Mouse (Mus musculus) forebrain, postnatal 0 days (tissue): ENCODE measurements around the gene Gpbar1. TPM values are rescaled to one million over a fixed set of nuclear protein-coding genes. Genes with fewer than 3 reads are reported as not detected.

Experiments used
- ATAC-seq: fragments of 200-750 bp; cut with Nextera tagmentation; 2 replicates; pipeline ENCODE4 v1.8.0; 2017; ENCODE audit warnings: mild to moderate bottlenecking, moderate library complexity
- DNase-seq: peaks from one replicate; pipeline ENCODE4 v3.0.0-alpha.2; 2015
- H3K27ac ChIP-seq: fragments of 300-500 bp; sonication (generic); 2 replicates; pipeline ENCODE4 v1.5.1; 2014; ENCODE audit warnings: low read depth, mild to moderate bottlenecking, antibody characterized with exemption, low read length, moderate library complexity, mixed read lengths
- H3K27me3 ChIP-seq: fragments of 300-500 bp; sonication (generic); 2 replicates; pipeline ENCODE4 v1.6.1; 2014; ENCODE audit warnings: mild to moderate bottlenecking, low read length, mixed read lengths; ENCODE audit not compliant: insufficient read depth
- H3K36me3 ChIP-seq: fragments of 300-500 bp; sonication (generic); 2 replicates; pipeline ENCODE4 v1.6.1; 2014; ENCODE audit warnings: mild to moderate bottlenecking, moderate library complexity; ENCODE audit not compliant: insufficient read depth
- H3K4me1 ChIP-seq: fragments of 300-500 bp; sonication (generic); 2 replicates; pipeline ENCODE4 v1.6.1; 2014; ENCODE audit warnings: antibody characterized with exemption; ENCODE audit not compliant: insufficient read depth
- H3K4me2 ChIP-seq: fragments of 300-500 bp; sonication (generic); 2 replicates; pipeline ENCODE4 v1.6.1; 2014; ENCODE audit warnings: low read depth, mild to moderate bottlenecking, moderate library complexity
- H3K4me3 ChIP-seq: fragments of 300-500 bp; sonication (generic); 2 replicates; pipeline ENCODE4 v1.5.1; 2014; ENCODE audit warnings: low read depth, low read length, mixed read lengths
- H3K9ac ChIP-seq: fragments of 300-500 bp; sonication (generic); 2 replicates; pipeline ENCODE4 v1.6.1; 2014; ENCODE audit warnings: mild to moderate bottlenecking
- H3K9me3 ChIP-seq: fragments of 300-500 bp; sonication (generic); 2 replicates; pipeline ENCODE4 v1.6.1; 2016; ENCODE audit warnings: low read length
- CTCF ChIP-seq: sonication (generic); IDR thresholded peaks from 2 replicates; pipeline ENCODE4 v1.5.1; 2016; ENCODE audit warnings: antibody characterized with exemption, control low read depth, low read depth
- WGBS: fragments of 180-500 bp; shearing (Covaris S2); extraction: QIAGEN DNeasy Blood & Tissue Kit; methylation state at CpG from one replicate; pipeline ENCODE4 v1.1.7; 2014; 5-methylcytosine and 5-hydroxymethylcytosine counted together
- polyA plus RNA-seq: library from polyadenylated mRNA; unstranded; fragments of >200 nt; fragmentation: Nextera tagmentation; extraction: Ambion mirVana; gene quantifications from 2 replicates; pipeline ENCODE4 v1.2.1, GENCODE M21; 2015
- total RNA-seq: library from RNA; depleted of rRNA; stranded (reverse); fragments of >200 nt; gene quantifications from 2 replicates; pipeline ENCODE4 v1.2.3, GENCODE M21; 2014

Gpbar1 gene
- total and polyA plus RNA-seq, 2 experiments from 2014 or later, result not detected

DNA sequence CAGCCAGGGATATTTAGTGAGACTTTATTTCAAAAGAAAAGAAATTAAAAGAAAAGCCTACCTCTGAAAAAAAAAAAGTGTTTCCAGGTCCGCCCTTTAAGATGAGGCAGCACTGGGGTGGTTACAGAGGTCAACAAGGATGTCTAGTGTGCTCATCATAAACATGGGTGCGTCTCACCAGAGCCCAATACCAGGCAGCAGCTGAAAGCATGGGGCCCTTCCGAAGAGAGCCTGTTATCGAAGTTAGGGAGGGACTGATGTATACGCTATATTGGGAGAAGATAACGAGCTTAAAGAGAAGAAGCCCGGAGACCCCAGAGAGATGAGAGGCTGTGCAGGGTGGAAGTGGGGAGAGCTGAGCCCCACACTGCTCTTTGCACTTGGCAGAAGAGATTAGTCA lies 39.2 kb upstream of the Gpbar1 start:
- H3K4me2 ChIP-seq, result peak overlapping the region; percentile 67
- no peak for ATAC-seq
- WGBS, result 57% methylated on average over 7 of the region's 7 CpGs

DNA sequence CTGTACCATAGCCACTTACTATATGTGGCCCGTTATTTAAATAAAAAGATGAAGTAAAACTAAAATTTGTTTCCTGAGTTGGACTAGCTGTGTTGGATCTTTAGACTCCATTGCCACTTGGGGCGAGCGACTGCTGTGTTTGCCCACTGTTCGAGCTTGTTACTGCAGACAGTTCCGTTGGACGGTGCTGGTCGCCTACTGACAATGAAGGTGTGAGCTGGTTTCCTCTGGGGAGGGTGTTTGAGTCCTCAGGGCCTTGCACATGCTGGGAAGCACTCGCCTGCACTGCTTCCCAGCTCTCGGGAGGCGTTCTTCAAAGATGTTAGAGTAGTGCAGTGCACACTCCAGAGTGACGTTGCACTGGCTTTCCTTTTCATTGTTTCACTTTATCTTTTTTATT lies 38.7 kb upstream of the Gpbar1 start:
- TF ChIP-seq CTCF, result no peak
- peak overlapping the region; percentile 67 for H3K4me2 ChIP-seq

More for the DNA sequence above, 39.2 kb upstream of the Gpbar1 start:
- Histone ChIP-seq H3K27ac (no peak overlapping the region), H3K36me3 (no peaks in the 10 kb centered on the region), H3K4me3 (peak overlapping the region; percentile 12), H3K9ac (0 out of 2 replicates have a peak overlapping the region, but pooled peaks have one; percentile 10), H3K9me3 (no peaks in the 10 kb centered on the region), H3K27me3 (no peaks in the 10 kb centered on the region), H3K4me1 (peaks cover 21% of the 10 kb centered on the region)
- TF ChIP-seq CTCF, result no peak
- no peak for DNase-seq

DNA sequence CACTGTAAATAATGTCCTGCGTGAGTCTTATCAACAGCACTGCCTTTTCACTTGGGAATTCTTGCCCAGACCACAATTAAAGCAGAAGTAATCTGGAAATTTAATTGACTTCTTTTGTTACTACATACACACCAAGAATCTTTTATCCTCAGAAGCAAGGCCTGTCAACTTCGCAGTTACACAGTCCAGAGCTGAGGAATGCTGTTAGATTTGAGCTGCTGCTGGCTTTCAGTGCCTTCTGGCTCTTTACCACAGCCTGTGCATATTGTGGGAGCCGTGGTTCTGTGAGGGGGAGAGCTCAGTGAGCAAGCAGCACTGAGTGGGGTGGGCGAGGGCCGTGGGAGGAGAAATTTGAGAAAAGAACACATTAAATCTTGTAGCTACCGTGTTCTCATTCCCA lies 38.0 kb upstream of the Gpbar1 start:
- no peak for TF ChIP-seq CTCF
- Histone ChIP-seq H3K4me3 (no peak overlapping the region), H3K9me3 (no peaks in the 10 kb centered on the region), H3K4me1 (peaks cover 21% of the 10 kb centered on the region), H3K27ac (no peak overlapping the region), H3K36me3 (no peaks in the 10 kb centered on the region), H3K9ac (no peak overlapping the region), H3K27me3 (no peaks in the 10 kb centered on the region), H3K4me2 (0 out of 2 replicates have a peak overlapping the region, but pooled peaks have one; percentile 19)
- DNase-seq (no peak), ATAC-seq (no peak; the same call in 1 of the 2 replicates)
- 50% methylated on average over 6 of the region's 6 CpGs for WGBS

More for the DNA sequence above, 38.7 kb upstream of the Gpbar1 start:
- Histone ChIP-seq H3K9me3 (no peaks in the 10 kb centered on the region), H3K4me3 (peak overlapping the region; percentile 12), H3K27ac (no peak overlapping the region), H3K4me1 (peaks cover 21% of the 10 kb centered on the region), H3K36me3 (no peaks in the 10 kb centered on the region), H3K9ac (no peak overlapping the region), H3K27me3 (no peaks in the 10 kb centered on the region)
- DNase-seq, result no peak
- WGBS, result 50% methylated on average over 11 of the region's 11 CpGs
- ATAC-seq, result no peak

DNA sequence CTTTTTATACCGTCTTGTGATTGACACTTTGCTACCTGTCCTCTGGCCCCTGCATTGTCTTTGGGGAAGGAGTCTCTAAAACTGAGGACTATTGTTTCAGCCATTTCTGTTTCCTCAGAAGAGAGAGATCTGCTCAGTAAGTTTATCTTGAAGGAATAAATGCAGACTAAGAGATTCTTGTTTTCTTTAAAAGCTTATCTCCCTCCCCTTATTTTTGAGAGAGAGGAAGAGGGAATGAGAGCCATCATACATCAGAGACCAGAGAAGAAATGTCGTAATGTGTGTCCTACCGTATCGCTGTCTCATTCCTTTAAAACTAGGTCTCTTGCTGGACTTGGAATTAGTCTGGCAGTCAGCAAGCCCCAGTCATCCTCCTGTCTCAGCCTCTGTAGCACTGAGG lies 37.5 kb upstream of the Gpbar1 start:
- Histone ChIP-seq H3K4me1 (peaks cover 21% of the 10 kb centered on the region), H3K36me3 (no peaks in the 10 kb centered on the region), H3K9me3 (no peaks in the 10 kb centered on the region), H3K4me3 (no peak overlapping the region), H3K4me2 (no peak overlapping the region), H3K27me3 (no peaks in the 10 kb centered on the region), H3K27ac (no peak overlapping the region), H3K9ac (no peak overlapping the region)
- ATAC-seq (no peak), DNase-seq (no peak)
- no peak for TF ChIP-seq CTCF
- WGBS, result 79% methylated on average over 4 of the region's 4 CpGs

DNA sequence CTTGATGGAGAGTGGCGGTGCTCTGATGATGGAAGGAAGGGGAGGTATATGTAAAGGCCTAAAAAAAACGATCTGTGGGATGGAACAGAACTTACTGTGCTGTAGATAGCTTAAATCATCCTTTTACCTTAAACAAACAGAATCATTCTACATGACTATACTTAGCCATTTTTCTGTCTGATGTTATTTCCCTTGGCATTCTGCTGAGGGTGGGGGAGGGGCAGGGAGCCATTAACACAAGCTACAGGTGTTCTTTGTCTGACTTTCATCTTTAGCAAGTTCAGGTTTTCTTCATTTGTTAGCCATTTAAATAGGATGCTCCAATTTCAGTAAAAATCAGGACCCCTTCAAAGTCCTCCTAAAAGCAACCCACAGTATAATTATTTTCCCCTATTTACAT lies 32.8 kb upstream of the Gpbar1 start:
- no peak overlapping the region for H3K9ac ChIP-seq
- WGBS, result 89% methylated on average over 2 of the region's 2 CpGs
- H3K27me3 ChIP-seq, result no peaks in the 10 kb centered on the region
- H3K4me1 ChIP-seq, result no peaks in the 10 kb centered on the region
- TF ChIP-seq CTCF, result no peak
- DNase-seq (no peak), ATAC-seq (no peak)
- peaks cover 16% of the 10 kb centered on the region for H3K36me3 ChIP-seq
- H3K9me3 ChIP-seq, result no peaks in the 10 kb centered on the region
- no peak overlapping the region for H3K4me3 ChIP-seq
- H3K27ac ChIP-seq, result no peak overlapping the region
- no peak overlapping the region for H3K4me2 ChIP-seq

DNA sequence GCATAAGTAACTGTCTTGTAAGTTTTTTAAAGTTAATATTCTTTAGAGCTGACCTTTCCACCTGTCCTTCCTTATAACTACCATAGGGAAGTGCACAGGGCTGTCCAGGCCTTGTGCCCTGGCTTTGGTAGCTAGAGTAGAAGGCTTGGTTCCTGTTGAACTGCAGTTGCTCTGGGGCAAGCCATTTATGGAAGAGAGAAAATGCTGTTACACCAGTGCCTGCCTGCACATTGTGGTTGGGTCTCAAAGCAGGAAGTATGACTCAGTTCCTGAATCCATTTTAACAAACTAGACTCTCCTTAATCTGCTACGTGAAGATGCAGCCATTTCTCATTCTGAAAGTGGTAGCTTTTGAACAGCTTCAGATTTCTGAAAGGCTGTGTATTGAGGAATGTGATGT lies 29.6 kb upstream of the Gpbar1 start:
- Histone ChIP-seq H3K27me3 (no peaks in the 10 kb centered on the region), H3K36me3 (peaks cover 36% of the 10 kb centered on the region), H3K4me1 (no peaks in the 10 kb centered on the region), H3K9me3 (no peaks in the 10 kb centered on the region), H3K27ac (no peak overlapping the region), H3K9ac (no peak overlapping the region), H3K4me3 (no peak overlapping the region), H3K4me2 (no peak overlapping the region)
- WGBS, result 83% methylated on average over 1 of the region's 1 CpGs
- DNase-seq (no peak), ATAC-seq (no peak)
- TF ChIP-seq CTCF, result no peak

DNA sequence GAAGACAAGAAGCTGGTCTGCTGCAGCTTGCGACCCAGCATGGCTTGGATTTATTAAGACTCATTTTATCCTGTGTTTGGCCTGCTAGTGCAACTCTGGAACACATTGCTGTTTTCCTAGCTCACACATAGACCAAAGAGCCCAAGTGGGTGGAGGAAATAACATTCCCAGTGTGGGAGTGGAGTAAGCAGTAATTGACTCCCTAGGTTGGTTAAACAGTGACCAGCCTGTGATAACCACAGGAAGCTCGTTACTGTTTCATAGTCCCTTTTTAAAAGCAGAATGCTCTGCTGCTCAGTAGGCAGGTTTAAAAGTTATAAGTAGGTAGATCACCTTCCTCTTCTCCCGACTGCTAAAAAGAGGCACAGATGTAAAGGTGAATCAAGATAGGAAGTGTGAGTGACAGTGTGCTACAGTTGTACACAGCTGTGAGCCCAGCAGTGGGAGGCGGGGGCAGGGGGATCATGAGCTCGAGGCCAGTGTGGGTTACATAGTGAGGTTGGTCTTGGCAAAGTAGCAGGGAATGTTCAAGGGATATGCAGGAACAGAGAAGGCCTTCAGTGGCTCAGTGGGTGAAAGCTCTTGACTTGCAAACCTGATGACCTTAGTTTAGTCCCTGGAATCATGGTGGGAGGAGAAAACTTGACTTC lies 28.9 kb upstream of the Gpbar1 start:
- TF ChIP-seq CTCF, result no peak
- DNase-seq, result no peak
- Histone ChIP-seq H3K4me3 (no peak overlapping the region), H3K4me1 (no peaks in the 10 kb centered on the region), H3K9ac (no peak overlapping the region), H3K36me3 (peaks cover 42% of the 10 kb centered on the region), H3K4me2 (no peak overlapping the region), H3K27ac (no peak overlapping the region), H3K9me3 (no peaks in the 10 kb centered on the region), H3K27me3 (no peaks in the 10 kb centered on the region)
- 74% methylated on average over 5 of the region's 5 CpGs for WGBS
- no peak for ATAC-seq
